Mouse (Mus musculus) myocyte (in vitro differentiated cells): ENCODE results near the gene Eme2.

Source experiments
- E2F4 ChIP-seq: IDR thresholded peaks from one replicate; pipeline ENCODE4 v1.6.1; 2011; ENCODE audit warnings: mild to moderate bottlenecking, control low read depth, moderate library complexity; ENCODE audit not compliant: insufficient read depth
- MAX ChIP-seq: IDR thresholded peaks from one replicate; pipeline ENCODE4 v1.6.1; 2011; ENCODE audit warnings: low read depth, mild to moderate bottlenecking, control low read depth
- MYOD1 ChIP-seq, 3 experiments: IDR thresholded peaks; one replicate each; pipeline ENCODE4 v1.6.1; 2011; ENCODE audit warnings: control low read depth in 2 of 3, low read depth in 2 of 3, mild to moderate bottlenecking in 2 of 3, moderate library complexity in 1 of 3; ENCODE audit not compliant: insufficient read length in 2 of 3, control insufficient read depth in 1 of 3
- POLR2A ChIP-seq: IDR thresholded peaks from one replicate; pipeline ENCODE4 v1.6.1; 2011; ENCODE audit warnings: low read depth, mild to moderate bottlenecking, control low read depth, moderate library complexity; ENCODE audit not compliant: insufficient read length
- POLR2AphosphoS2 ChIP-seq: IDR thresholded peaks from one replicate; pipeline ENCODE4 v1.6.1; 2011; ENCODE audit warnings: low read depth, control low read depth; ENCODE audit not compliant: insufficient read length
- REST ChIP-seq: IDR thresholded peaks from one replicate; pipeline ENCODE4 v1.6.1; 2011; ENCODE audit warnings: mild to moderate bottlenecking, control low read depth, moderate library complexity; ENCODE audit not compliant: insufficient read depth, insufficient read length
- TCF12 ChIP-seq: IDR thresholded peaks from one replicate; pipeline ENCODE4 v1.6.1; 2011; ENCODE audit warnings: mild to moderate bottlenecking, control low read depth; ENCODE audit not compliant: poor library complexity, insufficient read depth, severe bottlenecking
- USF1 ChIP-seq: IDR thresholded peaks from one replicate; pipeline ENCODE4 v1.6.1; 2011; ENCODE audit warnings: low read depth, mild to moderate bottlenecking, control low read depth, moderate library complexity

GRCm38 (mm10) chr17:24893276-24893675 lies 1.6 kb downstream of the Eme2 start:
- TF ChIP-seq POLR2A: no peak
- no peak for TF ChIP-seq MAX
- no peak for TF ChIP-seq POLR2AphosphoS2
- no peak for TF ChIP-seq USF1
- TF ChIP-seq REST: no peak
- TF ChIP-seq MYOD1 (IDR thresholded peaks at IDR 0.05; ENCODE audit: control insufficient read depth in 1 of 3, insufficient read length in 2 of 3, low read depth in 2 of 3): no peak
- TF ChIP-seq TCF12: no peak
- TF ChIP-seq E2F4: no peak
